ENCODE assay signal across 10 mouse cellular contexts in genomic region chr19:16219978-16220377, GRCm38 (mm10).
"Had no signal": no experiment of that assay in that cellular context is flagged by ENCODE, and none has a peak within 500 bp of the region (broad histone marks: within the 10 kb centered on the region; RNA-seq: fewer than 3 reads in every experiment).

No protein-coding gene starts in this region.

- DNase-seq: kidney, adult 8-10 months; kidney, postnatal 10 days; kidney, postnatal 36 days; layer of hippocampus, postnatal 36 days; left cerebral cortex, postnatal 4 days; liver, postnatal 0 days; lung, embryonic 14.5 days; thymus, adult 2 months; thymus, postnatal 14 days; thymus, postnatal 4 days had no signal
